Mouse (Mus musculus): ENCODE data around the gene Pgrmc2.
A peak's percentile ranks its signal among the peaks of the same experiment; 100 is the strongest.

The Pgrmc2 gene

GRCm38 (mm10) chr3:41082885-41083789, at the start of gene Pgrmc2:
TSS of gene Pgrmc2 (minus strand) at chr3:41083046.
- DNase-seq (ENCODE audit: low spot score in 2 of 2) = peak; percentile 99

- no peak for DNase-seq (ENCODE audit: low spot score in 2 of 2)
These were observed 41.1 kb upstream of the Pgrmc2 start for GRCm38 (mm10) chr3:41124000-41124294.

GRCm38 (mm10) chr3:41123190-41123999, 40.5 kb upstream of the Pgrmc2 start:
- no peak for DNase-seq (ENCODE audit: low spot score in 2 of 2)

- no peak for DNase-seq (ENCODE audit: low spot score in 2 of 2)
These were observed 35.3 kb upstream of the Pgrmc2 start for GRCm38 (mm10) chr3:41118173-41118572.

- DNase-seq (ENCODE audit: low spot score in 2 of 2) = no peak
These were observed 34.6 kb upstream of the Pgrmc2 start for GRCm38 (mm10) chr3:41117447-41117846.

GRCm38 (mm10) chr3:41113186-41113585, 30.3 kb upstream of the Pgrmc2 start:
- DNase-seq (ENCODE audit: low spot score in 2 of 2) = peak in 1 of 2 experiments; percentile 50

GRCm38 (mm10) chr3:41108306-41108785, 25.5 kb upstream of the Pgrmc2 start:
- no peak for DNase-seq (ENCODE audit: low spot score in 2 of 2)

GRCm38 (mm10) chr3:41107600-41108305, 24.9 kb upstream of the Pgrmc2 start:
- DNase-seq (ENCODE audit: low spot score in 2 of 2) = peak in 1 of 2 experiments; percentile 34

- DNase-seq (ENCODE audit: low spot score in 2 of 2) = no peak
These were observed 19.1 kb upstream of the Pgrmc2 start for GRCm38 (mm10) chr3:41101905-41102304.

GRCm38 (mm10) chr3:41100157-41100556, 17.3 kb upstream of the Pgrmc2 start:
- DNase-seq (ENCODE audit: low spot score in 2 of 2) = no peak

- no peak for DNase-seq (ENCODE audit: low spot score in 2 of 2)
These were observed 16.8 kb upstream of the Pgrmc2 start for GRCm38 (mm10) chr3:41099672-41100071.

GRCm38 (mm10) chr3:41093210-41093609, 10.4 kb upstream of the Pgrmc2 start:
- DNase-seq (ENCODE audit: low spot score in 2 of 2) = no peak

GRCm38 (mm10) chr3:41092311-41092710, 9.5 kb upstream of the Pgrmc2 start:
- no peak for DNase-seq (ENCODE audit: low spot score in 2 of 2)

GRCm38 (mm10) chr3:41090839-41091238, 8.0 kb upstream of the Pgrmc2 start:
- DNase-seq (ENCODE audit: low spot score in 2 of 2) = no peak

- DNase-seq (ENCODE audit: low spot score in 2 of 2) = no peak
These were observed 4.2 kb upstream of the Pgrmc2 start for GRCm38 (mm10) chr3:41087071-41087470.

- no peak for DNase-seq (ENCODE audit: low spot score in 2 of 2)
These were observed 1.6 kb upstream of the Pgrmc2 start for GRCm38 (mm10) chr3:41084421-41084820.

GRCm38 (mm10) chr3:41083790-41084112, 905 bp upstream of the Pgrmc2 start:
- DNase-seq (ENCODE audit: low spot score in 2 of 2) = no peak

- no peak for DNase-seq (ENCODE audit: low spot score in 2 of 2)
These were observed 344 bp downstream of the Pgrmc2 start for GRCm38 (mm10) chr3:41082520-41082884.

- DNase-seq (ENCODE audit: low spot score in 2 of 2) = peak in 1 of 2 experiments; percentile 29
These were observed 1.2 kb downstream of the Pgrmc2 start for GRCm38 (mm10) chr3:41081474-41082301.

- DNase-seq (ENCODE audit: low spot score in 2 of 2) = no peak
These were observed 2.1 kb downstream of the Pgrmc2 start for GRCm38 (mm10) chr3:41080724-41081123.

GRCm38 (mm10) chr3:41078673-41079072, 4.2 kb downstream of the Pgrmc2 start:
- no peak for DNase-seq (ENCODE audit: low spot score in 2 of 2)
